Mouse (Mus musculus) liver, adult 2 months (tissue): ENCODE data around the gene Rapgef3. TPM values are rescaled to one million over a fixed set of nuclear protein-coding genes. Genes with fewer than 3 reads are reported as not detected.

Experiments used
- DNase-seq: peaks from one replicate; pipeline ENCODE4 v3.0.0-alpha.2; 2011; ENCODE audit warnings: low read depth, low spot score; ENCODE audit errors: extremely low read depth
- H3K27ac ChIP-seq: fragments of 200-500 bp; replicated peaks from 2 replicates; pipeline ENCODE4 v1.5.1; 2012; ENCODE audit warnings: low read depth, mild to moderate bottlenecking, control low read depth, inconsistent platforms, low read length; ENCODE audit not compliant: insufficient read depth
- H3K27me3 ChIP-seq: fragments of 200-500 bp; 2 replicates; pipeline ENCODE4 v1.6.1; 2012; ENCODE audit warnings: mild to moderate bottlenecking, moderate library complexity, low read length, inconsistent platforms; ENCODE audit not compliant: control insufficient read depth, insufficient read depth
- H3K36me3 ChIP-seq: fragments of 200-500 bp; 2 replicates; pipeline ENCODE4 v1.6.1; 2012; ENCODE audit warnings: low read length, inconsistent platforms; ENCODE audit not compliant: control insufficient read depth, insufficient read depth
- H3K4me1 ChIP-seq: fragments of 200-500 bp; 2 replicates; pipeline ENCODE4 v1.6.1; 2011; ENCODE audit warnings: low read length; ENCODE audit not compliant: control insufficient read depth, insufficient read depth
- H3K4me3 ChIP-seq: fragments of 200-500 bp; 2 replicates; pipeline ENCODE4 v1.5.1; 2011; ENCODE audit warnings: low read depth, mild to moderate bottlenecking, control low read depth, low read length, moderate library complexity; ENCODE audit not compliant: insufficient read depth
- H3K79me2 ChIP-seq: fragments of 200-500 bp; 2 replicates; pipeline ENCODE4 v1.6.1; 2012; ENCODE audit warnings: inconsistent platforms, mild to moderate bottlenecking, low read length, moderate library complexity; ENCODE audit not compliant: control insufficient read depth, insufficient read depth
- H3K9ac ChIP-seq: fragments of 200-500 bp; 2 replicates; pipeline ENCODE4 v1.6.1; 2012; ENCODE audit warnings: low read depth, mild to moderate bottlenecking, control low read depth, inconsistent platforms, low read length
- CTCF ChIP-seq: fragments of 200-500 bp; IDR thresholded peaks from 2 replicates; pipeline ENCODE4 v1.5.1; 2011; ENCODE audit warnings: low read depth, low read length, control low read depth
- POLR2A ChIP-seq: fragments of 200-500 bp; IDR thresholded peaks from 2 replicates; pipeline ENCODE4 v1.6.1; 2011; ENCODE audit warnings: low read length, control low read depth; ENCODE audit not compliant: insufficient read depth; ENCODE audit errors: extremely low read depth
- WGBS: fragments of 180-500 bp; shearing (Covaris S2); methylation state at CpG from one replicate; pipeline ENCODE4 v1.1.7; 2018; 5-methylcytosine and 5-hydroxymethylcytosine counted together
- polyA plus RNA-seq: library from polyadenylated mRNA; depleted of rRNA; stranded (reverse); fragments of >200 nt; gene quantifications from 2 replicates; pipeline ENCODE4 v1.2.3, GENCODE M21; 2012
- total RNA-seq: library from RNA; depleted of rRNA; stranded (reverse); fragments of >200 nt; gene quantifications from 2 replicates; pipeline ENCODE4 v1.2.3, GENCODE M21; 2014

Gene Rapgef3
- total and polyA plus RNA-seq, 2 experiments: 1.8 to 4.9 TPM

GRCm38 (mm10) chr15:97812875-97813274, 45.1 kb upstream of the Rapgef3 start:
- Histone ChIP-seq H3K79me2 (no peaks in the 10 kb centered on the region; the same call in 1 of the 2 replicates), H3K4me1 (no peaks in the 10 kb centered on the region; the same call in 1 of the 2 replicates), H3K27ac (no peak overlapping the region), H3K36me3 (no peaks in the 10 kb centered on the region), H3K9ac (no peak overlapping the region), H3K4me3 (no peak overlapping the region), H3K27me3 (no peaks in the 10 kb centered on the region)
- DNase-seq: no peak
- TF ChIP-seq CTCF: no peak
- TF ChIP-seq POLR2A: no peak
- WGBS: 73% methylated on average over 7 of the region's 7 CpGs

- H3K9ac ChIP-seq: no peak overlapping the region
Measured at GRCm38 (mm10) chr15:97812126-97812525, 44.4 kb upstream of the Rapgef3 start.

DNA sequence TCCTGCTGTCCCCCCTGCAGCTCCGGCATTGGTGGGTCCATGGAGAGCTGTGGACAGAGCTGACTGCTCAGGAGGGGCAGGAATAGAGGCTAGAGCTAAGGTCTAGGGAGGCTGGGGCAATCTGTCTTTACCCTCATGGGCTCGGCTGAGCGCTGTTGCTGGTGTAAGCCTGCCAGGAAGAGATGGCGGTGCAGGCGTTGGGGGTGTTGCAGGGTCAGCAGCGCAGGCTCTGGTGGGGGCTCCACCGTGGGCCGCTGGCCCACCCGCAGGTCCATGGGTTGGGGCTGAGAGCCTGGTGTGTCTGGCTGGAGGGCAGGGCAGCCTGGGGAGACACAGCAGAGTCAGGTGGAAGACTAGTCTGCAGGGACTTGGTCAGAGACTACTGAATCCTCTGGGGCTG, 43.5 kb upstream of the Rapgef3 start:
- Histone ChIP-seq H3K4me1 (no peaks in the 10 kb centered on the region), H3K79me2 (no peaks in the 10 kb centered on the region), H3K9ac (no peak overlapping the region), H3K36me3 (no peaks in the 10 kb centered on the region), H3K27ac (no peak overlapping the region), H3K4me3 (no peak overlapping the region), H3K27me3 (no peaks in the 10 kb centered on the region)
- DNase-seq: no peak
- WGBS: 88% methylated on average over 9 of the region's 9 CpGs
- TF ChIP-seq POLR2A: no peak
- no peak for TF ChIP-seq CTCF

More at GRCm38 (mm10) chr15:97812126-97812525, 44.4 kb upstream of the Rapgef3 start:
- DNase-seq: no peak
- H3K27ac ChIP-seq: no peak overlapping the region
- WGBS: 28% methylated on average over 6 of the region's 6 CpGs
- H3K79me2 ChIP-seq: no peaks in the 10 kb centered on the region
- no peaks in the 10 kb centered on the region for H3K36me3 ChIP-seq
- no peak overlapping the region for H3K4me3 ChIP-seq
- H3K4me1 ChIP-seq: no peaks in the 10 kb centered on the region; the same call in 1 of the 2 replicates
- TF ChIP-seq POLR2A (no peak), CTCF (no peak)
- no peaks in the 10 kb centered on the region for H3K27me3 ChIP-seq

DNA sequence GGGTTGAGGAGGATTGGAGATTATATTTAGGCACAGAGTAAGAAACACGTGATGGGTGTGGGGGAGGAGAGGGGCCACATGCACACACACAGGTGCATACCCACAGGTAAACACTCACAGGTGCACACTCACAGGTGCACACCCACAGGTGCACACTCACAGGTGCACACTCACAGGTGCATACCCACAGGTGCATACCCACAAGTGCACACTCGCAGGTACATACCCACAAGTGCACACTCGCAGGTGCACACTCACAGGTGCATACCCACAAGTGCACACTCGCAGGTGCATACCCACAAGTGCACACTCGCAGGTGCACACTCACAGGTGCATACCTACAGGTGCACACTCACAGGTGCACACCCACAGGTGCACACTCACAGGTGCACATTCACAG, 42.6 kb upstream of the Rapgef3 start:
- TF ChIP-seq POLR2A (no peak), CTCF (no peak)
- no peak overlapping the region for H3K9ac ChIP-seq
- no peaks in the 10 kb centered on the region for H3K4me1 ChIP-seq
- no peak overlapping the region for H3K4me3 ChIP-seq
- no peak overlapping the region for H3K27ac ChIP-seq
- no peak for DNase-seq
- 89% methylated on average over 5 of the region's 5 CpGs for WGBS
- no peaks in the 10 kb centered on the region for H3K79me2 ChIP-seq
- H3K36me3 ChIP-seq: no peaks in the 10 kb centered on the region
- no peaks in the 10 kb centered on the region for H3K27me3 ChIP-seq

DNA sequence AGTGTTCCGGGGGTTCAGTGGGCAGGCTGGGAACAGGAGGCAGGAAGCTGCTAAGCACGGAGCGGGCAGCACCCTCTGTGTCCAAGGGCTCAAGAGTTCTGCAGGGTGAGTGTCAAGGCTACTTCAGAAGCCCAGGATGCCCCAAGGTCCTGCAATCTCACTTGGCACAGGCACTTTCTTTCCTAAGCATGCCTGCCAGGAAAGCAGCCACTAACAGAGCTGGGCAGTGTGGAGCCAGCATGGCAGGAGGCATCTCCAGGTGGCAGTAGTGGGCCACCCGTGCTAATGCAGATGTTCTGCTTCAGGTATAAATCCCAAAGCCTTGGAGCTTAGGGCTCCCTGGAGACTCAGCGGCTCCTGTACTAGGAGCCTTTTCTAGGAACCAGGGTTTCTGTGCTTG, 42.2 kb upstream of the Rapgef3 start:
- TF ChIP-seq CTCF: peak; percentile 58
- TF ChIP-seq POLR2A: no peak
- H3K27ac ChIP-seq: no peak overlapping the region
- no peaks in the 10 kb centered on the region for H3K36me3 ChIP-seq
- 85% methylated on average over 5 of the region's 5 CpGs for WGBS
- no peak overlapping the region for H3K9ac ChIP-seq
- no peaks in the 10 kb centered on the region for H3K4me1 ChIP-seq
- H3K79me2 ChIP-seq: no peaks in the 10 kb centered on the region
- DNase-seq: no peak
- H3K27me3 ChIP-seq: no peaks in the 10 kb centered on the region
- H3K4me3 ChIP-seq: no peak overlapping the region

- no peak for DNase-seq
- no peak overlapping the region for H3K27ac ChIP-seq
- H3K9ac ChIP-seq: no peak overlapping the region
- no peaks in the 10 kb centered on the region for H3K36me3 ChIP-seq
- WGBS: 85% methylated on average over 14 of the region's 14 CpGs
- no peaks in the 10 kb centered on the region for H3K4me1 ChIP-seq
- no peak overlapping the region for H3K4me3 ChIP-seq
- TF ChIP-seq POLR2A: no peak
- TF ChIP-seq CTCF: no peak
- H3K79me2 ChIP-seq: no peaks in the 10 kb centered on the region
- no peaks in the 10 kb centered on the region for H3K27me3 ChIP-seq
Measured at GRCm38 (mm10) chr15:97809206-97809605, 41.4 kb upstream of the Rapgef3 start.
